Mouse (Mus musculus): ENCODE results near the gene 1810010H24Rik.
"Not testable (repeated sequence)": the region's sequence is repeated elsewhere in the genome, so short reads cannot be mapped to it uniquely, and the experiment has no call there.

Gene 1810010H24Rik

DNA sequence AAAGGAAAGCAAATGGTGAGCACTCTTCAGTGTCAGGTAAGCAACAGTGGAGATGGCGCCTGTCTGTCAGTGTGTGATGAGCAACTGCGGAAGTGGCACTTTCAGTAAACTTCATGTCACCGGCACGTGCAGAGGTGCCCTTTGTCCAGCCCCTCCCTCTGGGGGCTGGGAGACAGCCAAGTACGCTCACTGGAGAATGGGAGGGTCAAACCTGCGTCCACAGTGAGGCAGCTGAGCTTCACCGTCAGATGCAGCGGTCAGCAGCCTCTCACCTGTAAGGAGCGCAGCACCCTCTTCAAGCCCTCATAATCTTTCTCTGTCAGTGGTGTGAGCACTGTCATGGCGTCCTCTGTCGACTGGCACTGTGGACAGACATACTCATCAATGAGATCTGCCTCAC, 17.9 kb downstream of the 1810010H24Rik start:
- no peak for DNase-seq (ENCODE audit: low spot score)

DNA sequence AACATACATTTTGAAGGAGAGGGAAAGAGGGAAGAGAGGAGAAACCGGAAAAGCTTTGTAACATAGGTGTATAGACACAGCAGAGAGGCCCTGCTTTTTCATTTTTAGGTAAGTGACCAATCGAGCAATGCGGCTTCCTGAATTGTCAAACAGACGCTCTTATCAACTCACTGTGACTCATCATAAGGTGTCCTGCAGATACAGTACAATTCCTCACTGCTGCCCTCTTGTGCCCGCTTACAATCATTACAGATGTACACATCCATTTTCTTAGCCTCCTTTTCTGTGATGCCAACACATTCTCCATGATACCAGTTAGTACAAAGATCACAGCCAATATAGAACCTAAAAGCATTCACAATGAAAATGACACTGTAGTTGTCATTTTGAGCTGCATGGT, 18.8 kb downstream of the 1810010H24Rik start:
- DNase-seq (ENCODE audit: low spot score) = no peak

DNA sequence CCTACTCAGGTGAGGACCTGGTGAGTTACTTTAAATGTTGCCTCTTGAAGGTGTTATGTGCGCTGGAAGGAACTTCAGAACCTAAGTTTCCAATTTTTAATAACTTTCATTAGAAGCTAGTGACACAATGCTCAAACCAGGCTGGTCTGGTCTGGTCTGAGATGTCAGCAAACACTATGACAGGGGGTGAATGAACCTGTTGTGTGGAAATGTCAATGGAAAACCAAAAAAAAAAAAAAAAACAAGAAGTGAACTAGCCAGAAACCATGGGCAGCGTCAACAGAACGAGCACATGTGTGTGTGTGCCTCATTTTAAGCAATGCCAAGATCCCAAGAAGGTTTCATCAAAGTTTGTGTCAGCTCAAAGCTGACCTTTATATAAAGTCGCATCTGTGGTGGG, 20.1 kb downstream of the 1810010H24Rik start:
- no peak for DNase-seq (ENCODE audit: low spot score)

DNA sequence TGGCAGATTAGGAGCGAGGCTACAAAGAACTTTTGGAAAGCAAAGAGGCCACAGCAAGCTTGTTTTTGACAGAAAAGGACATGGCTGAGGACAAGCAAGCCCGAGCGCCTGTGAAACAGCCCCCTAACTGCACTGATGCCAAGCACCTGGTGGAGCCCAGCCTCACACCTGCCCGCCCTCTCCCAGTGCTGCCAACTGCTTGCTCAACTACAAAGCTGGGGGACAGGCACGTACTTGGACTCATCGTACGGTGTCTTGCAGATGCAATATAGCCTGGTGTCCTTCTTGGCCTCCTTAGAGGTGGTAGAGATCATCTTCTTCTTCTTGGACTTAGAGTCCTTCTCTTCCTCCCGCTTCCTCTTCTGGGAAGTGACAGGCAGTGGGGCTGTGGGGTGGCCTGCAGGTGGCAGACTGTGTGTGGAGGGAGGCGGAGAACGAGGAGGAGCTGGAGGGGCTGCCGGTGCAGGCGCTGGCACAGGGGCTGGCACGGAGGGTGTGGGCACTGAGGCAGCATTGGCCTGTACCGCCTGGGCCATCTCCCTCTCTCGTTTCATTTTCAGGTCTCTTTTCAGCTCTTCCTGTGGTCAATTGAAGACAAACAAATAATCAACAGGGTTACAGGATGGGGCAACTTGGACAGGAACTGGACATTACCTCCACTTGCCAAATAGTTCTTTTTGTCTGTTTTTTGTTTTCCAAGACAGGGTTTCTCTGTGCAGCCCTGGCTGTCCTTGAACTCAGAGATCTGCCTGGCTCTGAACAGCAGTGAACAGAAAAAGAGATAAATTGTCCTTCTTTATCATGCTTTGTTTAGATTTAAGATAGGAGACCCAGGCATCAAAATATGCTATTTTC, 21.5 kb downstream of the 1810010H24Rik start:
- DNase-seq (ENCODE audit: low spot score) = no peak

DNA sequence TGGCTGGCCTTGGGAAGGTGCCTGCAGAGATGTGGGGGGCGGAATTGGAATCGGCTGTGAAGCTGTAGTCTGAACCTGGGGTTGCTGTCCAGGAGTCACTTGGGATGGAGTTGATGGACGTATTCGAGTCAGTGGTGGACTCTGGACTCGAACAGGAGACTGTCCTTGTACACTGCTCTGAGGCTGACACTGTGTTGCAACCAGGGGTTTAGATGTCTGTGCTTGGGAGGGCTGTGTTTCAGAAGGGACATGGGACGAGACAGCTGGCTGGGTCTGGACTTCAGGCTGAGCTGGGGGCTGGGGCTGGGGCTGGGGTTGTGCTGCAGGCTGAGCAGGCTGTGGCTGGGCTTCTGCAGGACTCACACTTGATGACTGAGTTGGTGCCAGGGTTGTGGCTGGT, 29.4 kb downstream of the 1810010H24Rik start:
- no peak for DNase-seq (ENCODE audit: low spot score)

DNA sequence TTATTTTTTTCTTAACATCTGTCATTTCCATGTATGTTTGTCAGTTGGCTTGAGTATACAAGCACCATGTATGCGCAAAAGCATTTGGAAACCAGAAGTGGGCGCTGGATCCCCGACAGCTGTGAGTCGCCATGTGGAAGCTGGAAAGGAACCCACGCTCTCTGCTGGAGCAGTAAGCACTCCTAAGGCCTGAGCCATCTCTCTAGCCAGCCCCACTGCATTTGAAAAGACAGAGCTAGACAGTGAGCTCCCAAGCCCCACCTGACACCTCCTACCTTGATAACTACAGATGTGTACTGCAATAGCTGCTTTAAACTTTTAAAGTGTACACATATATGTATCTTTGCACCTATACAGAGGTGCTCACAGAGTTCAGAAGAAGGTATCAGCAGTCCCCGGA, 31.9 kb downstream of the 1810010H24Rik start:
- no peak for DNase-seq (ENCODE audit: low spot score)

DNA sequence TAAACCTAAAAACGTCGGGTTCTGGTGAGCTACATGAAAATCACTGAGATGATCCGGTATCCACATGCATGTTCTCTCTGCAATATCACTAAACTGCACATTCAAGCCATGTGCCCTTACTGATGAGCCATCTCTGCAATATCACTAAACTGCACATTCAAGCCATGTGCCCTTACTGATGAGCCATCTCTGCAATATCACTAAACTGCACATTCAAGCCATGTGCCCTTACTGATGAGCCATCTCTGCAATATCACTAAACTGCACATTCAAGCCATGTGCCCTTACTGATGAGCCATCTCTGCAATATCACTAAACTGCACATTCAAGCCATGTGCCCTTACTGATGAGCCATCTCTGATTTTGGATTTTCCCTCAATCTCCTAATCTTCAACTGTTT, 34.2 kb downstream of the 1810010H24Rik start:
- not testable (repeated sequence) for DNase-seq (ENCODE audit: low spot score)

DNA sequence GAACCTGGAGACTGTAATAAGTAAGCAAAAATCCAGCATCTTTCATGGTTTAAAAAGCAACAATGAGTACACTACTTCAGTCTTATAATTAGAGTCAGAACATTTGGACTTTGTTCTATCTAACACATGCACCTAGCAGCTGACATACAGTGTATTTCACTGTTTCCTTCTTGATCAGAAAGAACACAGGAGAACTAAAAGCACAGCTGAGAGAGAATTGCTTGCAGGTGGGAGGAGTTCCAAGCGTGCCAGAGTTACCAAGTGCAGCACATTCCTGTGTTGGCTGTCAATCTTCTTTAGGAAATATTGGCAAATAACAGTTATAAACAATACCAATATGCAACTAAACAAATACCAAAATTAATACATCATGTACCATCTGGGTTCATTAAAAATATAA, 35.5 kb downstream of the 1810010H24Rik start:
- DNase-seq (ENCODE audit: low spot score) = no peak

DNA sequence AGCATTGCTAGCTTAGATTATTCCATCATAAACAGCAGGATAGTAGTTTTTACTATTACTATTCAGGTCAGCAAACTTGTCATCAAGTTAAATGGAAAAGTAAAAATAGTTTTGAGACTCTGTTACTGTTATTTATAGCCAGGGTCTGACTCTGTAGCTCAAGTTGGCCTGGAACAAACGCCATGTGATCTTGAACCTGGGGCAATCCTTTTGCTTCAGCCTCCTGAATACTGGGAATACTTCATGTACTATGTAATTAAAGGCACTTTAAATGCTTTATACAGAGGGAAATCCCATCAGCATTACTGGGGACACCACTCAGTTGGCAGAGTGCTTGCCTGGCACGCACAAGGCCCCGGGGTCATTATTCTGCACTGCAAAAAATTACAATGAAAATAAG, 37.6 kb downstream of the 1810010H24Rik start:
- DNase-seq (ENCODE audit: low spot score) = no peak

DNA sequence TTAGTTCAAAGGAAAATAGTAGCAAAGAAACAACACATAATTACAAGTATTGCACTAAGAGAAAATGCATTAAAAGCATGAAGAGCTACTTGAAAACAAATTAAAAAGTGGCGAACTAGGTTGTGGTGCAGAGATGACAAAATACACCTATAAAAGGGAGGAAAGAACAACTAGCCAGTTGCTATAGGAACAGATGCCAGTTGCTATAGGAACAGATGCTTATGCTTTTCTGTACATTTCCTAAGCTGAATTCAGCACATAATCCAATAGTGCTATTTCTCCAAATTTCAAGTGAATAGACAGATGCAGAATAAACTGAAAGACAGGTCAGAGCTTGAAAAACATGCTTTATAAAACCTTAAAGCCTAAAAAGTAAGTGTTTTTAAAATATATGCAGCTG, 39.1 kb downstream of the 1810010H24Rik start:
- DNase-seq (ENCODE audit: low spot score) = no peak

DNA sequence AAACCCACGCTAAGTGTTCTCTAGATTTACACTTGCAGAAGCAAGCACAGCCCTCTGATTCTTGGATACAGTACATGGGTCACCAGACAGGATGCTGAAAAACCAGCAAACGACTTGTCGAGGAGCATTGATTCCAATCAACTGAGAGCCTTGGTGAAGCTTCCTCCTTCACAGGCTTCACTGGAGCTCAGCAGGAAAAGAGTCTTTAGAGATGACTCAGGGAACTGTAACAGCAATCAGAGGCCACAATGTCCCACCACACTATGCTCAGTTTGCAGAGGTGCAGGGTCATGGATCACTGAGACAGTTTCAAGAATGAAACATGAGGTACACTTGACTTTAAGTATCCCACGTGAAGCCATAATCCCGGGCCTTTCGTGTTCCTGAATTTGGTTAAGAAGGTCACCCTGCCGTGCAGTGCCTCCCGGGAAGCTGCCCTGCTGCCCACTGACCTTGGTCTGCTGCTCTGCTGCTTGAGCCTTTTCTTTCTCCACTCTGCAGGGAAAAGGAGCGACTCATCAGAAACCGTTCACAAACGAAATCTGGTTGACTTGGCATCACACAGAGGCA, 39.8 kb downstream of the 1810010H24Rik start:
- DNase-seq (ENCODE audit: low spot score) = no peak

All from testis, postnatal 14 days (tissue).